Mouse (Mus musculus): ENCODE measurements around the gene Mylpf.

Mylpf gene

DNA sequence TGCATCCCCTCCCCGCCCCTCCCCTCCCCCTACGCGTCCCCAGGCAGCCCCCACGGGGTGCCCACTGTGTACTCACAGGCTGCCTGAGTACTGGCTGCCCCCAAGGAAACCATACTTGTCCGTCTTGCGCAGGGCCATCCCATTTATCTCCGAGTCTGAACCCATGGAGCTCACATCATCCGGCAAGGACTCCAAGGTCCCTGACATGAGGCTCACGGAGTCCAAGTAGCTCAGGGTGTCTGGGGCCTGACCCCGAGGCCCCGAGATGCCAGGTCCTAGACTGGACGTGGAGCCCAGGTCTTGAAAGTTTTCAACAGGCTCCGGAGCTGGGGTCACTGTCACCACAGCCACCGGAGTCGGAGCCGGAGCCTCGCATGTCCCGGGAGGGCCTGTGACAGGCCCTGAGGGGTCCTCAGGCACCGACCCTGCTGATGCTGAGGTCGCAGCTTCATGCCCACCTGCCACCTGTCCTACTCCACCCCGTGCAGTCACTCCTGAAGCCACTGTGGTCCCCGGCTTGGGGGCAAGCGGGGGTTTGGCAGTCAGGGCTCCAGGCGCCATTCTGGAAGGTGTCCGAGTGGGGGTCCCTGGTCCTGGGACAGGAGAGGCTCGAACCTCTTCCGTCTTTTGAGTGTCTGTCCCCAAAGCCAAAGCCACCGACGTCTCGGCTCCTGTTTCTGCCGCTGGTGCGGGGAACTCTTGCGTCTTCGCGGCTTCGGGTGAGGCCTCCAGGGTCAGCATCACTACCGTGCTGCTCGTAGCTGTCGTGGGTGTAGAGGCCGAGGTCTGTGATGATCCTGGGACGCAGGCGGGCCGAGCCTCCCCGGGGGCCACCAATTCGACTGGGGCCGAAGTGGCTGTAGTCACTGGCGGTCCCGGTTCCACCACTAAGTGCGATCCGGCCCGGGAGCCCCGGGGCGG is 1.1 kb upstream of the Mylpf start:
- peak; percentile 33 to 44 for DNase-seq

DNA sequence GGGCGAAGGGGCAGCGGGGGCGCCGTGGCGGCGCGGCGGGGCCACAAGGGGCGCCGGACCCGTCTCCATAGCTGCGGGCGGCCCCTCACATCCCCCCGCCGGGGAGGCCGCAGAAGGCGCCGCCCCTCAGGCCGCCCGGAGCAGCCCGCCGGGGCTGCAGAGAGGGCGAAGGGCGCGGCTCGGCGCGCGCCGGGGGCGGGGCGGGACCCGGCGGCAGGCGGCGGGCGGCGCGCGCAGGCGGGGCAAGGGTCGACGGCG is 466 bp upstream of the Mylpf start, which contains the start of gene Tbc1d10b:
Gene Tbc1d10b (minus strand): TSS at position 174 of the 258 bp plus-strand sequence.
- DNase-seq = no peak

GRCm38 (mm10) chr7:127209851-127210250 is 1.2 kb downstream of the Mylpf start:
- no peak for DNase-seq

DNA sequence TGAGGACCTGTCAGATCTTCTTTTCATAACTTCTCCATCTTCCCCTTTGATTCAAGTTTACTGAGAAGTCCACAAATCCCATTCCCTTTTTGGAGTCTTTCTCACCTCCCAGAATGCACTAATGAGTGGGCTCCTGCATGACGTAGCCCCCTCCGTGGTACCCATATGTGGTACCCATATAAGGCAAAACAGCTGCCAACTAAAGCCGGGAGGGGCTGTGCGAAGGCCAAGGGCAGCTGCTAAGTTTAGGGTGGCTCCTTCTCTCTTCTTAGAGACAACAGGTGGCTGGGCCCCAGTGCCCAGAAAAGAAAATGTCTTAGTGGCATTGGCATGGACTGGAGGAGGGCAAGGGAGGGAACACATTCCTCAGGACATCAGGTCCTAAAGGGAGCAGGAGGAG is 1.6 kb downstream of the Mylpf start:
- DNase-seq = peak in 1 of 2 experiments; percentile 20

DNA sequence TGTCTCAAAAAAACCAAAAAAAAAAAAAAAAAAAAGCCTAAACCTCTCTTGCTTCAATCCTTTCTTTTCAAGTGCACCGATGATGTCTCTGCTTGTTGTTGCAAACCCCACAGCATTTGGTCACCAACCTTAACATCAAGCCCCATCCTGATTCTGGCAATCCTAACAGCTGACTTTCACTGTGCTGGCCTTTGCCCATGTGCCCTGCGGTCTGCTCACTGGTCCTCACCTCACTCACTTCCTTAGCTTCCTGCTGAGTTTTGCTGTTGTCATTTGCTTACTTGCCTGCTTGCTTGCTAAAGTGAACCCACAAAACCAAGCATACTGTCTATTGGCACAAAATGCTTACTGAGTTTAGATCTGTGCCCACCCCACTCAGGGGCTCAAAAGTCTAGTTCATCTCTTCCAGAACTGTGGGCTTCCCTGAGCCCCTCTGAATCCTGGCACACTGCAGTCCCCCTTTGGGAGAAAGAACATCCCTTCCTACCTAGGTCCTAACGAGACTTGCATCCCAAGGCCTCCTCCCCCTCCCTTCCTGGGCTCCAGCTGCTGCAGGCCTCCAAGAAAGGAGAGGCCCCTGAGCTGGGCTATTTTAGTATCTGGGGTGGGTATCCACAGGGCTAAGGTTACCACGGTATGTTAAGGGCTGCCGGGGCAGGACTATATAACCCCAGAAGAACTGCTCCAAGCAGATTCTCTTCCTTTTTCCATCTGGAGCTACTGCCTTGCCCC is 2.5 kb downstream of the Mylpf start:
- DNase-seq = peak in 1 of 2 experiments; percentile 17

DNA sequence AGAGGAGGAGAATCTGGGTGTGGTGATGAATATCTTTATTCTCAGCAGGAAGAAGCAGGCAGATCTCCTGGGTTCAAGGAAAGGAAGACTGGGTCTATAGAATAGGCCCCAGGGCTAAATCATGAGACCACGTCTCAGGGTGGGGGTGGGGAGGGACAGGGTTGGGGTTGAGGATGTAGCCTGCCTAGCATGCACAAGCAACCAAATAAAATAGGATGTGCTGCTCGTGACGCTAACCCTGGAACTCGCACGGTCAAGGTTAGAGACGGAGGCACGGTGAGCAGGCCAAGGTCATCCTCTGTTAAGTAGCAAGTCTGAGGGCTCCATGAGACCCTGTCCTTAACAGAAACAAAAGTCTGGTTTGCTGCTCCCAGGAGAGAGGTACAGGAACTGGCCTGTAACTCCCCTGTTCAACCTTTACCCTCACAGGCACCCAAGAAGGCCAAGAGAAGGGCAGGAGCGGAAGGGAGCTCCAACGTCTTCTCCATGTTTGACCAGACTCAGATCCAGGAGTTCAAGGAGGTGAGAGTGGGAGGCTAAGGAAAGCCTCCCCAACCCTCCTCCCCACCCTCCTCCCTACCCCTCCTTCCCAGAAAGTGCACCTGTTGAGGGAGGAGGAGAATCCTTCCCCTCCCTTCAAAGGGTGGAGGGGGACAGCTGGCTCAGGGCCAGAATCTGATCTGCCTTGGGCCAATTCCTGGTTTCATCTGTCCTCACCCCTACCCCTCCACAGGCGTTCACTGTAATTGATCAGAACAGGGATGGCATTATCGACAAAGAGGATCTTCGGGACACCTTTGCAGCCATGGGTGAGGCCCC is 4.0 kb downstream of the Mylpf start:
- no peak for DNase-seq

- peak; percentile 15 to 63 for DNase-seq
Measured at GRCm38 (mm10) chr7:127213485-127213884, 4.8 kb downstream of the Mylpf start.

- DNase-seq = no peak
Measured at GRCm38 (mm10) chr7:127213930-127214329, 5.2 kb downstream of the Mylpf start.

GRCm38 (mm10) chr7:127214521-127214920 is 5.8 kb downstream of the Mylpf start:
- DNase-seq = no peak

GRCm38 (mm10) chr7:127214981-127215871 is 6.5 kb downstream of the Mylpf start:
- DNase-seq = peak; percentile 67 to 83

- DNase-seq = no peak
Measured at GRCm38 (mm10) chr7:127216307-127216706, 7.6 kb downstream of the Mylpf start.

DNA sequence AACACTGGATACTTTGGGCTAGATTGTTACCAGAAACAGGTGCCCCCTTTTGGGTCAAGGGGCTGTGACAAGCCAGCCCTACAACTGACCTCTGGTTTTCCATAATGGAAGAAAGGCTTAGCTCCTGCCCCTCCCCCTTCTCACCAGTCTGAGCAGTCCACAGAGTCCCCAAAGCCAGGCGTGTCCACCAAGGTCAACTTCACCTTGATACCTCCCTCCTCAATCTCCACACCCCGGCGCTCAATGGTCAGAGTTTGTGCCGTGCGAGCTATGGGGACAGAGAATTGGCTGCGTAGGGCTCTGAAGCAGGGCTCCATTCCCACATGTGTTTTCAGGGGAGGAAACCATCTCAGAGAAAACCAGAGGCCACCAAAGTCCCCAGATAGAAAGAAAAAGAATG is 8.8 kb downstream of the Mylpf start:
- no peak for DNase-seq

GRCm38 (mm10) chr7:127217901-127218642 is 9.4 kb downstream of the Mylpf start:
- peak in 1 of 2 experiments; percentile 26 for DNase-seq

DNA sequence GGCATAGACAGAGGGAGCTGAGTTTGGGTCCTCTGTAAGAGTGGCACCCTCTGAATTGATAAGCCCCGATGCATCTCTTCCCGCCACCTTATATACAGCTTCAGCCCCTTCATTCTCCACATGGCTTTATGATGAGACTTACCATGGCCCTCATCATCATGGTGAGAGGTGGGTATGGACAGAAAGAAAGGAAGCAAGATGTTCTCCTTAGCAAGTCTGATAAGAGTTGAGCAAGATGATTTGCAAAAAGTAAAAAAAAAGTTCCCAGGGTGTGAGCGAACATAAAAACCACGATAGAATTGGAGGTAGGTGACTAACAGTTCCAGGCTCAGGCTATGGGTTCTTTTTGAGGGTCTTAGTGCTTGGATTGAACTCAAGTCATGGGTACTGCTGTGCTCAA is 10.0 kb downstream of the Mylpf start:
- DNase-seq = no peak

- no peak for DNase-seq
Measured at GRCm38 (mm10) chr7:127220440-127220839, 11.8 kb downstream of the Mylpf start.

DNA sequence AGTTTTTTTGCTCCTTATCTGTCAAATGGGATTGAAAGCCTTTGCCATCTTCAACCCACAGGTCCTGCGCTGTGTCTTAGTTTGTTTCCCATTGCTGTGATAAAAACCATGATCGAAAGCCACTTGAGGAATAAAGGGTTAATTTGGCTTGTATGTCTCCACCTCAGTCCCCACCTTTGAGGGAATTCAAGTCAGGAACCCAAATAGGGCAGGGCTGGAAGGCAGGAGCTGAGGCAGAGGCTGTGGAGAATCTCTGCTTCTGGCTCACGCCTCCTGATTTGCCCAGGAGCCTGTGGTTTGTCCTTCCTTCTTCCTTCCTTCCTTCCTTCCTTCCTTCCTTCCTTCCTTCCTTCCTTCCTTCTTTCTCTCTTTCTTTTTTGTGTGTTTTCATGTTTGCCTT is 14.4 kb downstream of the Mylpf start:
- no peak for DNase-seq

- no peak for DNase-seq
Measured at GRCm38 (mm10) chr7:127223515-127224478, 15.1 kb downstream of the Mylpf start.

DNA sequence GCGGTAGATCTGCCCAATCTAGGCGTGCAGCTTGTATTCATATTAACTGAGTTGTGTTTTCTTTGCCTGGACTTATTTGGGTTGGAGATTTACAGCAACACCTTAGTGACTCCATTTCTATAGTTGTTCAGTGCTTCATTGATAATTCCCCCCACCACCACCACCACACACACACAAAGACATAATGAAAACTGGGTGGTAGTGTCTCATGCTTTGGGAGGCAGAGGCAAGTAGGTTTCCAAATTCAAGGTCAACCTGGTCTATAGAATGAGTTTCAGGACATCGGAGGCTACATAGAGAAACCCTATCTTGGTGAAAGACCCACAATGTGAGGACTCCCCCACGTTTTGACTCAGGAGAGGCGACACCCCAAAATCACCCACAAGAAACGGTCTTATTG is 15.9 kb downstream of the Mylpf start:
- no peak for DNase-seq

DNA sequence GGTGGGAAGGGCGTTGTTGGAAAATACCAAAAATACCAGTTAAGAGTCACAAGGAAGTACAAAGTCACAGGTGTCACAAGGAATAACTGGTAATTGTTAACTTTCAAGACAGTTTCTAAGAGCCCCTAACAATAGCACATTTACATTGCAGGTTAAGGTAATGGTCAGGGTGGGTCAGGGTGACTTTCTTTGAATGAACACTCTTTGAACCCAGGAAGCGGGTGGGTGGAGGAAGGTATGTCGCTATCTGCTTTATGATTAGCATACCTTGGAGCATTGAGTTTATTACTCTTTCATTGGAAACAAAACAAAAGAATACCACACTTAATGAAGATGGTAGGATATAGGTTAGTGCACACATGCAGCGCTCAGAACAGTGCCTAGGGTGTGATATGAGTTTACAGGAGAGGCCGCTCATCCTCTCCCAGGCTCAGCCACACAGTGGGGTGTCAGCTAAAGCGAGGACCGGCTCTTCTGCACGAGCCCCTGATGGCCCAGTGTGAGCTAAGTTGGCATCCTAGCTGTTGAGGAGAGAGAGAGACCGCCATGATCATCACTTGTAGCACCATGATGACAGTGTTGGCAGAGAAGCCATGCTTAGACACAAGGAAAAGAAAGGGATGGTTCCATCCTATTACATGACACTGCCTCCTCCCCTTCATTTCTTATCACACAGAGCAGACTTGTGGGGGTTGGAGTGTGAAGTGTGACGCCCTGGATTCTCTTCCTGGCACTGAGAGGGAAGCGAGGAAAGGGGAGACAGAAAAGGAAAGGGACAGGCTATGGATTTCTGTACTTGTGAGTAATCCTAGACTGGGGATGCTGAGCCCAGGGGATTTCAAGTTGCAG is 16.7 kb downstream of the Mylpf start:
- no peak for DNase-seq

Measured in lung, postnatal 4 days (tissue).